Mouse (Mus musculus) G1E-ER4 (cell line): ENCODE results near the gene Spag5. TPM values are rescaled to one million over a fixed set of nuclear protein-coding genes. Genes with fewer than 3 reads are reported as not detected.

Experiments
- GATA1 ChIP-seq: IDR thresholded peaks from one replicate; pipeline ENCODE4 v1.8.0; 2012; ENCODE audit warnings: low read length, inconsistent platforms
- polyA plus RNA-seq: library from polyadenylated mRNA; stranded (reverse); fragments of >175 nt; gene quantifications from 2 replicates; pipeline ENCODE4 v1.2.3, GENCODE M21; 2012

Gene Spag5
- 28.8 and 67.9 TPM in 2 replicates for polyA plus RNA-seq

- TF ChIP-seq GATA1: no peak
These were observed at the start of gene Spag5 for GRCm38 (mm10) chr11:78301357-78302084. Gene Spag5, plus strand, starts transcription at chr11:78301529.

DNA sequence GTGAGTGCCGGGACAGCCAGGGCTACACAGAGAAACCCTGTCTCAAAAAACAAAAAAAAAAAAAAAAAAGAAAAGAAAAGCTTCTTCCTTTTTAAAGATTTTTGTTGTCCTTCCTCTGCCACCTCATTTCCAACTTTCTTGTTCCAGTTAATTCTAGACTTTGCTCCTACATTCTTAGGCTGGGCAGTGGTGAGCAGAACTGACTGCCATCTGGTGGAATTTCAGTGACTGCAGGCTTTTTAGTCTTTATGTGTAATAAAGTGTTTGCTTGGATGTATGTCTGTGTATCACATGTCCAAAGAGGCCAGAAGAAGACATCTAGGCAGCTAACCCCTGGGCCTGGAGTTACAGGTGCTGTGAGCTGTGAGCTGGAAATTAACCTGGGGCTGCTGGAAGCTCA lies 44.7 kb upstream of the Spag5 start:
- TF ChIP-seq GATA1: no peak

DNA sequence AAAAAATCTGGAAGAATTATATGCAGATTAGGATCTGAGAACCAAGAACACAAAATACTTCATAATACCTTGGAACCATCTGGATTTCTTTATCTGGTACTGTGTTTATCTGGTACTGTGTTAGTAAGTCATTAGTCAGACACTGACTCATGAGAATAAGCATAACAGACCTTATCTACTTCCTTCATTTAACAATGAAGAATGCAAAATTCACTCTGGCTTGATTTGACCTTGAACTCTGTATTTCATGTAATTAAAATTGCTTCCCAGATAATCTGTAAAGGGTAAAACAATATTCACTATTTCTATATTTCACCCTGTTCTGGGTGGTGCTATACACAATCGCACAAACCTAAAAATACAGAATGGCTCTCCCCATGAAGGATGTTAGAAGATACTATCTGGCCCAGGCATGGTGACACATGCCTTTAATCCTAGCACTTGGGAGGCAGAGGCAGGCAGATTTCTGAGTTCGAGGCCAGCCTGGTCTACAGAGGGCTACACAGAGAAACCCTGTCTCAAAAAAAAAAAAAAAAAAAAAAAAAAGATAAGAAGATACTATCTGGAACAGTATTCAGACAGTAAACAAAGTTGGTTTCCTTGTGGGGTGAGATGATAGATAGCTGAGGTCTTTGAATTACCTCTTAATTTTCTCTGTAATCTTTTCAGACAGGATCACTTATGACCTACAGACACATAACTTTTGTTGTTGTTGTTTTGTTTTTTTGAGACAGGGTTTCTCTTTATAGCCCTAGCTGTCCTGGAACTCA lies 40.7 kb upstream of the Spag5 start:
- no peak for TF ChIP-seq GATA1

DNA sequence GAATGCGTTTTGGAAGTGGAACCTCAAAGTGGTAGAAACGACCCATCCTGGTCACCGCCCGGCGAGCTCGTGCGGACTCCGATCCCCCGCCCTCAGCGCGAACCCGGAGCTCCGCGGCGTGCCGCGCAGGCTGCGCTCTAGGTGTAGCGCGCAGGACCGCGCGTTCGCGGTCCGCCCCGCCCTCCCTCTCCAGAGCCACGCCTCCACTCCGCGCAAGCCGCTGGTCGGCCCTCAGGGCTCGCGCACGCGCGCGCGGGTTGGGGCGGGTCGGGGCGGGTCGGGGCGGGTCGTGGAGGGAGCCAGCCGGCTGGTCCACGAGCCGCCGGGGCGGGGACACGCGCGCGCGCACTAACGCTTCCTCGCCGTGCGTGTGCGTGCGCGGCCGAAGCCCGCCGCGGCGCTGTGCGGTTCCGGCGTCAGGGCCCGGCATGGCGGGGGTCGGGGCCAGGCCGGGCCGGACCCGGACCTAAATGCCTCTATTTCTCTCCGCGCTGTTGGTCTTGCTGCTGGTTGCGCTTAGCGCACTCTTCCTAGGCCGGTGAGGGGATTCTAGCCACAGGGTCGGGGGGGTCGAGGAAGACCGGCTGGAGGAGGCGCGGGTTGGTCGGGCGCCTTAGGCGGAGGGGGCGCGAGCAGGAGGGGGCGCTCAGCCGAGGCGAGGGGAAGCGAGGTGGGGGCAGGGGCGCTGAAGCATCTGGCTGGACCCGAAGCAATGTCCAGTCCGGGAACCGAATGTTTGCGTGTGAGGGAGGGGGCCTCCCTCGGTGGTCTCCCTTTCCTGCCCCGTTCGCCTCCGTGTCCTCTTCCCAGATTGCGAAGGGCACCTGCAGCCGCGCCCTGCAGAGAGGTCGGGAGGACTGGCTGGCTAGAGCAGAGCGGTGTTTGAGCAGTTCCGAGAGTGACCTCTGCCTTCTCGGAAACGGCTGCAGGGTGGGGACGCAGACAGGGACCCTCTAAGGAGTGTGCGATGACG lies 39.7 kb upstream of the Spag5 start, which contains the start of gene 2610507B11Rik:
Gene 2610507B11Rik, plus strand, starts transcription at position 373 of the 973 bp plus-strand sequence.
- no peak for TF ChIP-seq GATA1

DNA sequence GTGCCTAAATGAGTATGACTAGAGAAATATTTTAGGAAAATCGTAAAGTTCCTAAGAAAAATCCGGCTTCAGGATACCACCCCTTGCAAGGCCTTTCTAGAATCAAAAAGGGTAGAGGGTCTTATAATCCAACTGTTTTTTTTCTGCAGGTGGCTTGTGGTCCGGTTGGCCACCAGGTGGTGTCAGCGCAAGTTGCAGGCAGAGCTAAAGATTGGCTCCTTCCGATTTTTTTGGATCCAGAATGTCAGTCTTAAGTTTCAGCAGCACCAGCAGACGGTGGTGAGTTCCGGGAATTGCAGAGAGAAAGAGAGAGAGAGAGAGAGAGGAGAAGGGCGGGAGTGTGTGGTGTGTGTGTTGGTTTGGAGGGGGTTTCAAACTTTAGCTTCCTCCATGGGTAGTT lies 38.8 kb upstream of the Spag5 start:
- no peak for TF ChIP-seq GATA1

GRCm38 (mm10) chr11:78265571-78265970 lies 35.8 kb upstream of the Spag5 start:
- TF ChIP-seq GATA1: no peak

DNA sequence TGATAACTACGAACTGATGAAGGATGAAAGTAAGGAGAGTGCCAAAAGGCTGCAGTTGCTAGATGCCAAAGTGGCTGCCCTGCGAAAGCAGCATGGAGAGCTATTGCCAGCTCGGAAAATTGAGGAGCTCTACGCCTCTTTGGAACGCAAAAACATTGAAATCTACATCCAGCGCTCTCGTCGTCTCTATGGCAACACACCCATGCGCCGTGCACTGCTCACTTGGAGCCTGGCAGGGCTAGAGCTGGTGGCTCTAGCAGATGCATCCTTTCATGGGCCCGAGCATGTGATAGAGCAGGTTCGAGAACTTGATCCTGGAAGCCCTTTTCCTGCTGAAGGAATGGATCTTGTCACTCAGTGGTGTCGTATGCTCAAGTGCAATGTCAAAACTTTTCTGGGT lies 29.3 kb upstream of the Spag5 start:
- no peak for TF ChIP-seq GATA1

- TF ChIP-seq GATA1: no peak
These were observed 25.7 kb upstream of the Spag5 start for GRCm38 (mm10) chr11:78275596-78275995.

DNA sequence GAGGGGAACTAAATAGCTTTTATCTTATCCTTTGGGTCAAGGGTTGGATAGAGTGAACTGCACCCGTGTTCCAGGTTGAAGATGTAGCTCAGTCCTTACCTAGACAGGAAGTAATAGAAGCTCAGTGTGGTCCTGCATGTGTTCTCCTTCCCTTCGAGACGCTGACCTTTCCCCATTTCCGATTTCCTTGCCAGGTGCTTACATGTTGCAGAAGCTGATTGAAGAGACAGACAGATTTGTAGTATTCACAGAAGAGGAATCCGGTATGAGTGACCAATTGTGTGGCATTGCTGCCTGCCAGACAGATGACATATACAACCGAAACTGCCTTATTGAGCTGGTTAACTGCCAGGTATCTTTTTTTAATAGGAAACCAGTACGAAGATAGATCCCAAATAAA lies 22.5 kb upstream of the Spag5 start:
- TF ChIP-seq GATA1: no peak

- TF ChIP-seq GATA1: no peak
These were observed 21.7 kb upstream of the Spag5 start for GRCm38 (mm10) chr11:78279586-78279985.

- no peak for TF ChIP-seq GATA1
These were observed 12.1 kb upstream of the Spag5 start for GRCm38 (mm10) chr11:78289146-78289763.

DNA sequence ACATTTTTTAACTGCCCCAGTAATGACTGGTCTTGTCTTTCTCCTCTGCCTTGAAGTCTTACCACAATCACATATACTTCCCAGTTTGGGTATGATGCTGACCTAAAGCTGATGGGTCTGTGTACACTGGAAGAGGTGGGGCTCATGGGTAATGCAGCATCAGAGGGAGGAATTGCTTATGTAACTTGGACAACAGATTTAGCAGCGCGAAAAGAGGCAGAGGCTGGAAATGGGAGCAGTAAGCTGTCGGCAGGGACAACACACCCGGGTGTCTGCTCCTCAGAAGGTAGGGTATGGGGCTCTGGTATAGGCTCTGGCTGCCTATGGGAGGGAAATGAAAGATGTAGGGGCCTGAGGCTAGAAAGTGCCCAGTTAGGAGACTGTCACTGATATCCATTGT lies 10.7 kb upstream of the Spag5 start, which contains the start of gene BC030499:
Gene BC030499, plus strand, starts transcription at position 188 of the 400 bp plus-strand sequence.
- no peak for TF ChIP-seq GATA1

DNA sequence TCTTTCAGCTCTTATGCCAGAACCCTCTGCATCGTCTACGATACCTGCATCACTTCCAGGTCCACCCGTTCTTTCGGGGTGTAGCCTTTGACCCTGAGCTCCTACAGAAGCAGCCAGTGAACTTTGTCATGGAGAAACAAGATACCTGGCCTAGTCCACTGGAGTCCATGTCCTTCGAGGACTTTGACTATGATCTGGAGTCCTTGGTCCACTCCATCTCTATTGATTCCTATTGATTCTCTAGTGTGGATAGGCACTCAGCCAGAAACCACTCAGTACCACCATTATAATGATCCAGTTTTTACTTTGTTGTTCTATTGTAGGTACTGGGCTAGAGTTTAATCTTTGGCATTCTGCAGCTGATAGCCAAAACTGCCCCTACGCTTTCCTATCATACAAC lies 6.7 kb upstream of the Spag5 start:
- no peak for TF ChIP-seq GATA1

DNA sequence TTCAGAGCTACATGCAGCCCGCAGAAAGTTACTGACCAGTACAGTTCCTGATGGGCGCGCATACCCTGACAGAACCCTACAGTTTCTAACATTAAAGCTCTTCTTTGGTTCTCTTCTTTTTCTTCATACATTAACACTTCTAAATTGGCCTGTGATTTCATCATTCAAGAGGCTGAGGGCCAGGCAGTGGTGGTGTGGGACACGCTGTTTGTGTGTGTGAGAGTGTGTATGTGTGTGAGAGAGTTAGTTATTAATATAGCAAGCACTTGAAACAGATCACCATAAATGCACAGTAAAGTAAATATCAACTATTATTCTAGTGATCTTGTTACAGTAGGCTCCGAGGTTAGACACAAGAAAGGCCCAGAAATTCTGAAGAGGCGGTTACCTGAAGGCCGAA lies 412 bp upstream of the Spag5 start:
- no peak for TF ChIP-seq GATA1

GRCm38 (mm10) chr11:78305272-78305671 lies 3.9 kb downstream of the Spag5 start:
- TF ChIP-seq GATA1: no peak
